Mouse (Mus musculus) neural tube, embryonic 14.5 days (tissue): ENCODE results near the gene Zfp212. TPM values are rescaled to one million over a fixed set of nuclear protein-coding genes. Genes with fewer than 3 reads are reported as not detected.

Experiments used
- ATAC-seq: fragments of 200-750 bp; cut with Nextera tagmentation; 2 replicates; pipeline ENCODE4 v1.8.0; 2017; ENCODE audit warnings: low read depth, mild to moderate bottlenecking, moderate TSS enrichment, moderate library complexity
- H3K27ac ChIP-seq: fragments of 300-500 bp; sonication (generic); 2 replicates; pipeline ENCODE4 v1.5.1; 2014; ENCODE audit warnings: low read depth, mild to moderate bottlenecking, control low read depth, low read length, moderate library complexity, mixed read lengths
- H3K27me3 ChIP-seq: fragments of 300-500 bp; sonication (generic); 2 replicates; pipeline ENCODE4 v1.6.1; 2014; ENCODE audit warnings: low read length; ENCODE audit not compliant: control insufficient read depth, insufficient read depth
- H3K36me3 ChIP-seq: fragments of 300-500 bp; sonication (generic); 2 replicates; pipeline ENCODE4 v1.6.1; 2014; ENCODE audit warnings: low read length, mixed read lengths; ENCODE audit not compliant: control insufficient read depth, insufficient read depth
- H3K4me1 ChIP-seq: fragments of 300-500 bp; sonication (generic); 2 replicates; pipeline ENCODE4 v1.6.1; 2014; ENCODE audit warnings: low read length; ENCODE audit not compliant: control insufficient read depth, insufficient read depth
- H3K4me2 ChIP-seq: fragments of 300-500 bp; sonication (generic); 2 replicates; pipeline ENCODE4 v1.6.1; 2014; ENCODE audit warnings: mild to moderate bottlenecking, low read depth, low read length, control low read depth
- H3K4me3 ChIP-seq: fragments of 300-500 bp; sonication (generic); 2 replicates; pipeline ENCODE4 v1.5.1; 2014; ENCODE audit warnings: low read depth, low read length, control low read depth, mixed read lengths
- H3K9ac ChIP-seq: fragments of 300-500 bp; sonication (generic); replicated peaks from 2 replicates; pipeline ENCODE4 v1.6.1; 2014; ENCODE audit warnings: low read depth, mild to moderate bottlenecking, control low read depth, low read length, mixed read lengths
- H3K9me3 ChIP-seq: fragments of 300-500 bp; sonication (generic); 2 replicates; pipeline ENCODE4 v1.6.1; 2016; ENCODE audit warnings: low read length; ENCODE audit not compliant: control insufficient read depth
- WGBS: fragments of 180-500 bp; shearing (Covaris S2); extraction: QIAGEN DNeasy Blood & Tissue Kit; methylation state at CpG from one replicate; pipeline ENCODE4 v1.1.7; 2014; 5-methylcytosine and 5-hydroxymethylcytosine counted together
- polyA plus RNA-seq: library from polyadenylated mRNA; unstranded; fragments of >200 nt; fragmentation: Nextera tagmentation; extraction: Ambion mirVana; gene quantifications from 2 replicates; pipeline ENCODE4 v1.2.1, GENCODE M21; 2014

Gene Zfp212
- polyA plus RNA-seq: 11.7 and 14.8 TPM in 2 replicates

DNA sequence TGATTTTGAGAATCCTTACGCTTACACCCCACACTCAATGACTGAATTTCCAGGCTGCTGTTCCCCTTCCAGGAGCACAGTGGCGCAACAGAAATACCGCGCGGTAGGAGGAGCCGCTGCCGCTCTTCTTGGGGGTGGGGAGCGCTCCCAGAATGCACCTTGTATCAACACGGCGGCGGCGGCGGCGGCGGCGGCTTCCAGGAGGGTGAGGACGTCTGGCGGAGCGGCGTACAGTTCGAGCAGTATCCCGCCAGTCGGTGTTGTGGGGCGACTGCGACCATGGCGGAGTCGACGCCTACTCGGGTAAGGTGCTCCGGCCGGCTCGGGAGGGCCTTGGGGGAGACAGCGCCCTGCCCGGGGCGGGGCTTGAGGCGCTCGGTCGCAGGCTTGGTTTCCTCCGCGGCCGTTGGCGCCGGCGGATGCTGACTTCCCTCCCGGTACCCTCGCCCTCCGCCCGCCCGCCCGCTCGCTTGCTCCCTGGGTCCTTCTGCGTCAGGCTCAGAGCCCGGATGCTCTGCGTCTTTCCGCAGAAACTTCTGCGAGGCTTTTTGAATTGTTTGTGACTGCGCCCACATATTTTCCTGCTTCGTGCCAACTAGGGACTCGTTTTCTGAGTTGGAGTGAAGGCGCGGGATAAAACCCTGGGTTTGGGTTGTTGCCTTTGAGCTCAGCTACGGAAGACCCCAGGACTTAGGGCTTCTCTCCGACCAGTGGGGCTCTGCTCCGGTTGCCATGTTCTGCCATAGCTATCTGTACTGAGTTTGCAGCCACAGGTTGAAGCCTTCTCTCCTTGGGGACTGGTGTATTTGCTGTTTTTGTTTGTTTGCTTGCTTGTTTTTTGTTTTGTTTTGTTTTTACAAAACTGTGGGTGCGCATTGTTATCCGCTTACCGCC, at the start of gene Zfp212:
Gene Zfp212, plus strand, starts transcription at position 30 of the 894 bp plus-strand sequence.
- H3K27me3 ChIP-seq: no peaks in the 10 kb centered on the region
- peak within 1 kb of the TSS; percentile 91 for H3K4me2 ChIP-seq
- H3K4me1 ChIP-seq: peaks cover 10% of the 10 kb centered on the region
- ATAC-seq: peak; percentile 96
- H3K36me3 ChIP-seq: no peaks in the 10 kb centered on the region
- under 1% methylated on average over 67 of the region's 67 CpGs for WGBS
- H3K4me3 ChIP-seq: peak within 1 kb of the TSS; percentile 87
- H3K9me3 ChIP-seq: no peaks in the 10 kb centered on the region
- peak within 1 kb of the TSS; percentile 75 for H3K9ac ChIP-seq
- peak within 1 kb of the TSS; percentile 91 for H3K27ac ChIP-seq

GRCm38 (mm10) chr6:47872266-47872665, 48.0 kb upstream of the Zfp212 start:
- Histone ChIP-seq H3K27ac (no peak overlapping the region), H3K4me2 (no peak overlapping the region), H3K27me3 (no peaks in the 10 kb centered on the region), H3K4me1 (no peaks in the 10 kb centered on the region), H3K9me3 (no peaks in the 10 kb centered on the region), H3K4me3 (no peak overlapping the region), H3K36me3 (0 out of 2 replicates have a peak, but pooled peaks cover 7% of the 10 kb centered on the region), H3K9ac (no peak overlapping the region)
- ATAC-seq: no peak
- 90% methylated on average over 5 of the region's 5 CpGs for WGBS

DNA sequence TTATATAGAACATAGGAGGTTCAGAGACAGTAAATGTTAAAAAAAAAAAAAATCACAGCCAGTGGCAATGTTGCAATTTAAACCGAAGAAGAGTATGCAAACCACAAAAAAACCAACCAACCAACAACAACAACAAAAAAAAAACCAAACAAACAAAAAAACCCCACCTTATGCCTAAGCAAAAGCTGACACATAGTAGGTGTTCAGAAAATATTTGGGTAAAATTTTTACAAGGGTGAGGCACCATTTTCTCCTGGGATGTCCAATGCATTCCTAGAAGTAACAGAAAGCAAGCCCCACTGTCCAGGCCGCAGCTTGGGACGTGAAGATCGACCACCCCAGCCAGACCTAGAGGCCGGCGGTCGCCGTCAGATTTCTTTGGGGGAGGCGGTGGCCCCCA, 43.2 kb upstream of the Zfp212 start, which contains the start of gene Zfp282:
Gene Zfp282, plus strand, starts transcription at position 147 of the 400 bp plus-strand sequence.
- Histone ChIP-seq H3K36me3 (peaks cover 9% of the 10 kb centered on the region; the same call in 1 of the 2 replicates), H3K4me2 (peak within 1 kb of the TSS; percentile 97), H3K9me3 (no peaks in the 10 kb centered on the region), H3K4me3 (peak within 1 kb of the TSS; percentile 96), H3K27me3 (no peaks in the 10 kb centered on the region), H3K9ac (peak within 1 kb of the TSS; percentile 94), H3K4me1 (peaks cover 14% of the 10 kb centered on the region), H3K27ac (peak within 1 kb of the TSS; percentile 95)
- ATAC-seq: no peak
- 9% methylated on average over 9 of the region's 9 CpGs for WGBS

- peak; percentile 98 for ATAC-seq
- H3K4me2 ChIP-seq: peak overlapping the region; percentile 97
- H3K9ac ChIP-seq: peak overlapping the region; percentile 94
- peak overlapping the region; percentile 95 for H3K27ac ChIP-seq
- WGBS: 2% methylated on average over 68 of the region's 71 CpGs
- H3K4me1 ChIP-seq: peaks cover 14% of the 10 kb centered on the region
- H3K4me3 ChIP-seq: peak overlapping the region; percentile 96
- peaks cover 14% of the 10 kb centered on the region; the same call in 1 of the 2 replicates for H3K36me3 ChIP-seq
- H3K27me3 ChIP-seq: no peaks in the 10 kb centered on the region
- H3K9me3 ChIP-seq: no peaks in the 10 kb centered on the region
These were observed 42.7 kb upstream of the Zfp212 start for GRCm38 (mm10) chr6:47877461-47878132.

GRCm38 (mm10) chr6:47878133-47878514, 42.2 kb upstream of the Zfp212 start:
- H3K4me3 ChIP-seq: peak overlapping the region; percentile 96
- no peak; the same call in 1 of the 2 replicates for ATAC-seq
- 1% methylated on average over 11 of the region's 11 CpGs for WGBS

DNA sequence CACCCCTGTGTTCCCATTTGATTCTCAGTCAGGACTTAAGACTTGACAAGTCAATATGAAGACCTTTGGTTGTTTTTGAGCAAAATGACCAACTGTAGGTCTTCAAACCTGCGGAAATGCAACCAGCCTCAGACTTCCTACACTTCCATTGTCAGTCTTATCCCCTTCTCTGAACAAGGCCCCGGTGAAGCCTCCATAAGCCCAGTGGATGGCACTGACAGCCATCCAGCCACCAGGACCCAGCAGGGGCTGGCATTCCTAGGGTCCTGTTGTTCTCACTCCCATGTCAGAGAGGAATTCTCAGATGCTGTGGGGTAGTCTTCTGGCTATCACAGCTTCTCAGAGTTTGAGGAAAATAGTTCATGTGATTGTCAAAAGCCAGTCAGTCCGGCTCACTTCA, 41.7 kb upstream of the Zfp212 start:
- H3K4me3 ChIP-seq: peak overlapping the region; percentile 96
- H3K27ac ChIP-seq: peak overlapping the region; percentile 95
- H3K27me3 ChIP-seq: no peaks in the 10 kb centered on the region
- WGBS: 47% methylated on average over 3 of the region's 3 CpGs
- H3K36me3 ChIP-seq: peaks cover 20% of the 10 kb centered on the region
- no peaks in the 10 kb centered on the region for H3K9me3 ChIP-seq
- H3K4me2 ChIP-seq: peak overlapping the region; percentile 97
- peaks cover 14% of the 10 kb centered on the region for H3K4me1 ChIP-seq
- no peak for ATAC-seq
- peak overlapping the region; percentile 94 for H3K9ac ChIP-seq

More at GRCm38 (mm10) chr6:47878133-47878514, 42.2 kb upstream of the Zfp212 start:
- Histone ChIP-seq H3K4me1 (peaks cover 14% of the 10 kb centered on the region), H3K4me2 (peak overlapping the region; percentile 97), H3K9me3 (no peaks in the 10 kb centered on the region), H3K27me3 (no peaks in the 10 kb centered on the region), H3K36me3 (peaks cover 15% of the 10 kb centered on the region; the same call in 1 of the 2 replicates), H3K27ac (peak overlapping the region; percentile 95), H3K9ac (peak overlapping the region; percentile 94)

DNA sequence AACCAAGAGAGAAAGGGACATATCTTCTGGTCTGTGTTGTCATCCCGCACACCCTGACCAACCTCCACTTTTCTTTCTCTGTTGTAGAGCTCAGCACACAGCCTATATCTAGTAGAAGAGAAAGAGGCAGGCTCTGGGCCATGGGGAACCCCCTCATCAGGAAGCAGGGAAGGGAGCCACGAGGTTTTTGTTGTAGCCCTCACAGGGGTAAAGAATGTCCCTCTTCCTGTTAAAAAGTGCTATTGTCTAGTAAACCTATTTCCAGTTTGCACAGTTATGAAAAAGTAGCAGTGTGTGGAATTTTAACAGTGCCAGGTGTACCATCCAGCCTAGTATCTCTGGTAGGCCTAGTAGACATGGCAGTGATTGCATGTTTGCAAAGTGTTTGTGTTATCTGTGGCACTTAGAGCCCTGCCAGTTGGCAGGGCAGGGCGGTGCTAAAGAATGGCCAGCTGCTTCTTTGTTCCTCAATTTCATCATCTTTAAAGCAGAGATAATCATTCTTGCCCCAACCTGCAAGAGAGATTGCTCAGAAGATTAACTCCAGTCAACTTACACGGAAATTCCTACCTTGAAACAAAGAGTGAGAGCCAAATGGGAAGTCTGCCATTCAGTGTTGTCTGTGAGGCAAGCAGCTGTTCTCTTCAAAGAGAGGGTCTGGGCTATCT, 41.1 kb upstream of the Zfp212 start:
- no peak for ATAC-seq
- Histone ChIP-seq H3K27ac (no peak overlapping the region), H3K4me2 (peak overlapping the region; percentile 97), H3K9me3 (no peaks in the 10 kb centered on the region), H3K27me3 (no peaks in the 10 kb centered on the region), H3K36me3 (peaks cover 26% of the 10 kb centered on the region), H3K4me1 (peaks cover 14% of the 10 kb centered on the region), H3K4me3 (peak overlapping the region; percentile 96), H3K9ac (no peak overlapping the region; the same call in 1 of the 2 replicates)
- WGBS: 73% methylated on average over 4 of the region's 4 CpGs

DNA sequence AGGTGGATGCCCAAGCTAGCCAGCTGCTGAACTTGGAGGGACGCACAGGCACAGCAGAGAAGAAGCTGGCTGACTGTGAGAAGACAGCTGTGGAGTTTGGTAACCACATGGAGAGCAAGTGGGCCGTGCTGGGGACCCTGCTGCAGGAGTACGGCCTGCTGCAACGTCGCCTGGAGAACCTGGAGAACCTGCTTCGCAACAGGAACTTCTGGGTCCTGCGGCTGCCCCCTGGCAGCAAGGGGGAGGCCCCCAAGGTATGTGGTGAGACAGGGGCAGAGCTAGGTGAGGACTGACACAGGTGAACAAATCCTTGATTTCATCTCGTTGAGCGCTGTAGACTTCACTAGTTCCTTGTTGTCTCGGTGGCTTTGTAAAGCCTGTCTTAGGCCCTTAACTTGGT, 40.1 kb upstream of the Zfp212 start:
- no peak for ATAC-seq
- no peak overlapping the region for H3K4me3 ChIP-seq
- H3K36me3 ChIP-seq: peaks cover 34% of the 10 kb centered on the region
- peaks cover 14% of the 10 kb centered on the region for H3K4me1 ChIP-seq
- WGBS: 96% methylated on average over 10 of the region's 10 CpGs
- no peak overlapping the region for H3K4me2 ChIP-seq
- no peaks in the 10 kb centered on the region for H3K9me3 ChIP-seq
- H3K27me3 ChIP-seq: no peaks in the 10 kb centered on the region
- H3K9ac ChIP-seq: no peak overlapping the region
- H3K27ac ChIP-seq: no peak overlapping the region
